Mouse (Mus musculus): ENCODE data around the gene Slit1.

The Slit1 gene

GRCm38 (mm10) chr19:41723337-41723736, 20.1 kb downstream of the Slit1 start:
- no peak for DNase-seq

GRCm38 (mm10) chr19:41719436-41719835, 24.0 kb downstream of the Slit1 start:
- no peak for DNase-seq

- no peak for DNase-seq
Observed at GRCm38 (mm10) chr19:41716233-41717218, 26.9 kb downstream of the Slit1 start.

- DNase-seq, result no peak
Observed at GRCm38 (mm10) chr19:41714431-41714917, 29.0 kb downstream of the Slit1 start.

DNA sequence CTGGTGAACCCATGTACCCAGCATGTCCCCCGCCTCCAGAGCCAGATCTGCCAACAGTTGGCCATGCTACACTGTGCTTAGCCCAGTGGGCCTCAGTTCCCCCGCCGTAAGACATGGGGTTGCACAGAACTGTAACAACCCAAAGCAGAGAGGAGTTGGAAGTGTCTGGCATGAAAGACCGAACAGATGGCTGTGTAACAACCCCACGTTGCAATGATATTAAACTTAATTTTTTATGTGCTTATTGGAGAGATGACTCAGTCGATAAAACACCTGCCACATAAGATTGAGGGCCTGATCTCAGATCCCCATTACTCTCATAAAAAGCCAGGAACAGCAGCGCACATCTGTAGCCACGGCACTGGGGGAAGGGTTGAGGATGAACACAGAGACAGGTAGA, 30.6 kb downstream of the Slit1 start:
- no peak for DNase-seq

- no peak for DNase-seq
Observed at GRCm38 (mm10) chr19:41711665-41712064, 31.8 kb downstream of the Slit1 start.

- DNase-seq, result no peak
Observed at GRCm38 (mm10) chr19:41709497-41710165, 33.8 kb downstream of the Slit1 start.

- no peak for DNase-seq
Observed at GRCm38 (mm10) chr19:41707850-41708249, 35.6 kb downstream of the Slit1 start.

DNA sequence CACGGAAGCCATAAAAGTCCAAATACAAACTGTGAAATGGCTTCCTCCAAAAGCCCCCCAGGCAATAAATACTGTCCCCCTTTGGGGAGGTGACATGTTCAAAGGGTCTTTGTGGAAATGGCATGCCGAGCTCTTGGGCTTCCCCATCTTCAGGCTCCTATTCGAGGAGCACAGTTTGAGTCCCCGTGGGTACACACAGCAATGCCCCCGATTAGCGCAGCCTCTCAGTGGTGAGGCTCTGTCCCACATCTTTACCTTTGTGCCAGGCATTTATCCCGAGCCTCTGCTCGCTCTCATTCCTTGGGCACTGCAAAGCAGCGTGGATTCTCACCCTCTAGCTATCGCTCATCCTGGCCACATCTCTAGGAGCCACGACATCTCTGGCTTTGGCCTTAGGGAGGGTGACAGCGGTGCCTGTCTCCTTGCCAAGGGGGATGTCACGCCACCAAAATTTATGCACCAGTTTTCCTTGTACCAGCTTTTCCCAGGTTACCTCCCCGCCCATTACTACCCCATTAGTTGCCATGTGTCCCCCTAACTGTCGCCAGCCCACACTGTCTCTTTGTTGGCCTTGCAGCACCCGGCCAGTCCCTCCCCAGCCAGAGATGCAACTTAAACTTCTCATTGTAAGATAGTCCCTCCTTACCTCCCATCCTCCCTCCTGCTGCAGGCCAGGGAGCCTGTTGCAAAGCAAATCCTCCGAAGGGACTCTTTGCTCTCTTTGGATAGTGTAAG, 37.2 kb downstream of the Slit1 start:
- DNase-seq, result no peak

DNA sequence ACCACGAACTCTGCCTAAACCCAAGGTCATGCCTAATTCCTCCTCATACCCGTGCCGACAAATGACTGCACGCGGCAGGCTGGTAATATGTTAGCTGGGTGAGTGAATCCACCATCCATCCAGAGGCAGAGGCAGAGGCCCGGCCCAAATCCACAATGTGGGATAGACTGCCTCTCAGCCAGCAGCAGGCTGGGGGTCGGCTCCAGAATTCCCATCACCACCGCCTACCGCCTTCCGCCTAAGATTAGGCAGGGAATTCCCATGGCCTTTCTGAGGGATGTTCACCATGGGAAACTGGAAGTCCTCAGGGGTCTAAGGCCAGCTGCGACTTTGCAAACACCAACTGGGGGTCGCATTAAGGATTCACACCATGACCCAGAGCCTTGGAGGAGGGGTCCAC, 38.0 kb downstream of the Slit1 start:
- DNase-seq, result no peak

DNA sequence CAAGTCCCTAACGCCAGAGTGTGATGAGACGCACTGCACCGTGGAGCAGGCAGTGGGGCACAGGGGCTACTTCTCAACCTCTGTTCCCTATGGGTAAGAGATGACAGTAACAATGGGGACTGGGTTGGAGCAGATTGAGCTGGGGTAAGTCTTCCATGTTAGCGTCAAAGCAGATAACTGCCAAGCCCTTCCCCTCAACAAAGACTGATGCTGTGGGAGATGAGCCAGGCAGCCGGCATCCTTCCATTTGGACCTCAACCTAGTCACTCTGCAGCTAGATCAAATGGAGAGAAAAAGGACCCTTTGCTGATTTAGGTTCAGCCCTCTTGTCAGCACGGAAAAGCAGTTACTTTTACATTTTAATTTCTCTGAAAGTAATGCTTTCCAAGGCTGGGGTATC, 40.8 kb downstream of the Slit1 start:
- no peak for DNase-seq

DNA sequence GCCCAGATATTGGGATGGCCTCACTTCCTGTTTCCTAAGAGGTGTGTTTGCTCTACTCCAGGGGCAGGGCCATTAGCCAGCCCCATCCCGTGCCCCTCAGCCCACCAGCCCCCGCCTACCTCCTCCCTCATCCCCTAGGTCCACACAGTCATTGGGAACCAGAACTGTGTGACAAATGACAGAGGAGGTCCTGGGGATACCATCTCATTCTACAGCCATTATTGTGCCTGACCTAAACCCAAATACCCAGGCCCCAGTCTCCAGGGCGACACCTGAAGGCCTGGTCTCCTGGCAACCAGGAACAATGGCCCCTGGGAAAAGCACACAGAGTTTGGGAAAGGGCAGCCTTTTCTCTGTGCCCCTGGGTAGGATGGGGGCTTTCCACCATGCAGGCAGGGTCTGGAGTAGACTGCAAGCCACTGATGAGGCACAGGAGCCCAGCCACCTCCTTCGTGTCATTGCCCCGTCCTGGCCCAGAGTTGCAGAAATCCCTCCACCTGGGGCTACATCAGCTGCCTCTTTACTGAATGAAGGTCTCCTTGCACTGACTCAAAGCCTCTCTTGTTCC, 44.5 kb downstream of the Slit1 start:
- DNase-seq, result no peak

- DNase-seq, result no peak
Observed at GRCm38 (mm10) chr19:41697807-41698515, 45.5 kb downstream of the Slit1 start.

DNA sequence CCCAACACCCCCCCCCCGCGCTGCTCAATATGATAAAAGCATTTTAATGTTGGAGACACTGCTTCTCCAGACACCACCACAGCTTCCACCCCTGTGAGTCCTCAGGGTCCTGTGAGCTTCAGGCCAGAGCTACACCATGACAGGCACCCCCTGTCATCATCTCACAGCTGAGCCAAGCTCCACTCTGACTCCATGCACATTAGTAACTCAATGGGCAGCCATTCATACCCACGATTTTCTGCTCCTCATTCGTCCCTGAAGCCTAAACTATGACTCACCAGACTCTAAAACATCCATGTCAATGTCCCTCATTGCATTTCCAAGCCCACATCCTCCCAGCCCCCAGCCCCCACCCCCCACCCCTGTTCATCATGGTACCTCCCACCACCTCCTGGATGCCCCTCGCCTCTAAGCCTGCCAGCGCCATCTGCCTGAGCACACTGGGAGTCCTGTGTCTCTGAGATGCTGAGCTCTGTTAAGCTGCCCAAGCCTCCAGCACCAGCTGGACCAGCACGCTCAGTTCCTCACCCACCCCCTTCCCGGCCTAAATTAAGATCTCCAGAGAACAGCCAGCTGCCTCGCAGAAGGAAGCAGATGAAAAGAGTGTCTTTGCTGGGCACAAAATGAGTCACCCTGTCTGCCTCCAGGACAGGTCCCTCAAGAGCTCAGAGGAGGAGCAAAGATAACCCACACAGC, 46.2 kb downstream of the Slit1 start:
- no peak for DNase-seq

DNA sequence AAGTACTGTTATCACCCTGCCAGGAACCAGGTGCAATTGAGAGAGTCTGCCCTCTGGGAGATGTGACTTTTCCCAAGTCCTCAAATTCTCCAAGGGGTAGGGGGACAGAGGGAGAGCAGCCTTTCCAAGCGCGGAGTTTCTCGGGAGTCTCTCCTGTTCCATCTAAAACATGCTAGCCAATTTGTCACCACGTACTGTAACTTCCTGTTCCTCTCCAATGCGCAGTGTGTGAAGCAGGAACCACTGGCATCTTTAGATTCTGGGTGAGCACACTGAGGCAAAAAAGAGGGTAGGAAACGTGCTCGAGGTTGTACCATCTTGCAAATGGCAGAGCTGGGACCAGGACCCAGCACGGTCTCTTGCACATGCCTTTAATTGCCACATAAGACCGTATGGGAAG, 47.0 kb downstream of the Slit1 start:
- DNase-seq, result no peak

DNA sequence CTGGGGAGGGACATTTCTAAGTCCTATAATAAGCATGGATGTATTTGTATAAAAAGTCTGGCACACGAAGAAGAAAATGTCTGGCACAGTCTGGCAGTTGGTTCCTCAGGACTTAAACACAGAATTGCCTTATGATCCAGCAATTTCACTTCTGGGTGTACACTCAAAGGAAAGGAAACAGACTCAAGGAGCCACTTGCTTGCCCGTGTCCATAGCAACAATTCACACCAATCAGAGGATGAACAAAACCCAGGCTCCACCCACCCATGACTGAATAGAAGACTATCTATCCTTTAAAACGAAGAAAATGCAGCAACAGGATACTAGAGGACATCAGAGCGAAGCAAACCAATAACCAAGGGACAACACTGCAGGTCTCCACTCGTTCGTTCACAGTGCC, 48.4 kb downstream of the Slit1 start:
- no peak for DNase-seq

- DNase-seq, result no peak
Observed at GRCm38 (mm10) chr19:41694610-41695009, 48.9 kb downstream of the Slit1 start.

DNA sequence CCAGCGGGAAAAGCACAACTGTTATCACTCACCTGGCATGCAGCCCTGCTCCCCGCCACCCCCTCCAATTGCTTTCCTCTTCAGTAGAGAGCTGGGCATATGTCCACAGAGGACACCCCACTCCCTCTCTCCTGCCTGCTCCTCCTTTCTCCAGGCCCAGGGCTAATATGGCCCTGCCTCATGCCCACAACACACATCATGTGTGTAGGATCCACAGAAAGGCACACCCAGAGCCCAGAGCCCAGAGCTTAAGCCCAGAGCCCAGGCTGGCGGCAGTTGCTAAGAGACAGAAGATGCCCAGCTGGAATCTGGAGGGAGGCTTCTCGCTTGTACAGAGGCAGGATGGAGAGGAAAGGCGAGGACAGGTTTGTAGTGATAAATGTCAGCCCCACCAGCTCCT, 49.7 kb downstream of the Slit1 start:
- no peak for DNase-seq

DNA sequence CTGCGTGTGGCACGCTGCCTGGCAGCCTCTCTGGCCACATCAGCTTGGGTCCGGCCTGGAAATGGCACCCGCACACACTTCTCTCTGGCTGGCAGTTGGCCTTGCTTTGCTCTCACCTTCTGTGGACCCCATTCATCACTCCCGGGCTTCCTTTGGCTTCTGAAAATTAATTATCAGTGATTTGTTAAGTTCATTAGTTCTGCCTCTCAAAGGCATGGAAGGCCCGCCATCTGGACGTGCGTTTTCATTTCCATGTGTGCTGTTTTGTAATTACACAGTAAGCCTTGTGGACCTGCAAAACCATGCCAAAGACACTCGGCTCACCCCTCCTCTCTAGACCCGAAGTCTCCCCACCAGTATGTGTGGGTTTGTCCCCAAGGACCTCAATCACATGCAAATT, 53.4 kb downstream of the Slit1 start:
- no peak for DNase-seq

DNA sequence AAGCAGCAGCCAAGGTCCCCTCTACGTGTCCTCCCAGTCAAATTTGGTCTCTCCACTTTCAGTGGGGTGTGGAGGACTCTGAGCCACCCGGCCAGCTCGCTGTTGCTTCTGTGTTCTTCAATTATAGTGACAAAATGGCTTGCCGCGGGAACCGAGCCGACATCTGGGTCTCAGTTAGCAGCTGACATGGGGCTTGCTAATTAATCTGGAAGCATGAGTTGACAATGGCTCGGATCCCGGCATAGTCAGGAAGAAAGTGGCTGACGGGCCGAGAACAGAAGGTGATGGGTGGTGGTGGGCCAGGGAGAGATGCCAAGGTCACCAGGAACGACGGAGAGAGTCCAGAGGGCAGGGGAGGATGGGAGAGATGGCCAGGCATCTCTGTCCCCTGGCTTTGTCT, 55.2 kb downstream of the Slit1 start:
- DNase-seq, result no peak

GRCm38 (mm10) chr19:41687836-41688235, 55.6 kb downstream of the Slit1 start:
- no peak for DNase-seq

GRCm38 (mm10) chr19:41686194-41686593, 57.3 kb downstream of the Slit1 start:
- DNase-seq, result no peak
